Mouse (Mus musculus) erythroblast, embryonic 14.5 days (primary cell): ENCODE data around the gene Fam184b.

Experiments
- GATA1 ChIP-seq: IDR thresholded peaks from 2 replicates; pipeline ENCODE4 v1.6.1; 2012; ENCODE audit warnings: low read length, inconsistent platforms, mixed read lengths
- TAL1 ChIP-seq: IDR thresholded peaks from 3 replicates; pipeline ENCODE4 v1.6.1; 2012; ENCODE audit warnings: low read length, inconsistent platforms, mixed read lengths

GRCm38 (mm10) chr5:45519960-45520808 lies 119.2 kb downstream of the Fam184b start, which contains the start of gene Med28:
- TF ChIP-seq TAL1 = no peak
- TF ChIP-seq GATA1 = no peak
